Mouse (Mus musculus) frontal cortex, postnatal 36 days (tissue): ENCODE results near the gene Lima1.
"Not testable (repeated sequence)": the region's sequence is repeated elsewhere in the genome, so short reads cannot be mapped to it uniquely, and the experiment has no call there.

Experiments used
- DNase-seq, 2 experiments: peaks; one replicate each; pipeline ENCODE4 v3.0.0; 2022; ENCODE audit warnings: low spot score in 2 of 2

Gene Lima1

GRCm38 (mm10) chr15:99803186-99803644 is 72.0 kb downstream of the Lima1 start:
- no peak for DNase-seq

- DNase-seq = no peak
These were observed 73.2 kb downstream of the Lima1 start for GRCm38 (mm10) chr15:99801885-99802572.

- DNase-seq = no peak
These were observed 75.5 kb downstream of the Lima1 start for GRCm38 (mm10) chr15:99799706-99800105.

DNA sequence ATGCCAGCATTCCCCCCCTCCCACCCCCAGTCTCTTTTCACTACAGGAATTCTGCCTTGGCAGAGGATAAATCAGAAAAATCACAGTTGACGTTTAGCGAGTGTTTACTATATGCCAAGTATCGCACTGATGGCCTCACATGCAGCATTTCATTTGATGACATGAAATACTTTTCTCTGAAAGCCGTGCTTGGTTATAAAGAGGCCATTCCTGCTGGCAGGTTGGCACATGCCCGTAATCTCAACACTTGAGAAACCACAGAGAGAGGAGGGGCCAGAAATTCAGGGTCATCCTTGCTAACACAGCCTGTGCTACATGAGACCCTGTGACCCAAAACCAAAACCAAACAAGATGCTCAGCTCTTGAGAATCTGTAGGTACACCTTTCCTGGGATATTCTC is 77.4 kb downstream of the Lima1 start:
- DNase-seq = no peak

DNA sequence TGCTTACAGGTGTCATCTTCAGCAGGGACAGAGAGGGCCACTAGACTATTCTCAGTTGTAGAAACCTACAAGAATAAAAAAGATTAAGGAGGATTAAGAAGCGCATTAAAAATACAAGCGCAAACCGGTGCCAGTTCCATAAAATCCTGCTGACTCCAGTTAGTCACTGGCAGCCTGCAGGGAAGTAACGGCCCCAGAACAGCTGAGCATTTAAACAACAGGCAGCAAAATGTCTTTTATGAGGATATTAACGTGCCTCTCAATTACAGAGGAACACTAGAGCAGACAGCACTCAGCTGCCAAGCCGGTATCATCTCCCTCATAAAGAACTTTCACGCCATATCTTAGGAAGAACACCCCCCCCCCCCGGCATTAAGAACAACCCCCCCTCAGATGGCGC is 78.5 kb downstream of the Lima1 start:
- DNase-seq = no peak

DNA sequence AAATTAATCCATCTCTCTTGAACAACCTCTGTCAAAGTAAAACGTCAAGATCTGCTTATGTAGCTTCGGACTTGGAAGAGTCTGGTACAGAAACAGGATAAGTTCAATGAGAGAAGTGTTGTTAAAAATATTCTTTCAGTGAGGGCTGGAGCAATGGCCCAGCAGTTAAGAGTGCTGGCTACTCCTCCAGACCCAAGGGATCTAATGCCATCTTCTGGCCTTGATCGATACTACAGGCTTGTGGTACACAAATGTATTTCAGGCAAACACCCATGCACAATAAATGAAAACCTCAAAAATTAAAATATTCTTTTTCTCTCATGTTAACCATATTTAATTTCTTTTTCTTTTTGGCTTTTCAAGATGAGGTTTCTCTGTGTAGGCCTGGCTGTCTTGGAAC is 79.2 kb downstream of the Lima1 start:
- peak in 1 of 2 experiments; percentile 26 for DNase-seq

- DNase-seq = no peak
These were observed 82.9 kb downstream of the Lima1 start for GRCm38 (mm10) chr15:99792221-99792815.

- DNase-seq = no peak
These were observed 84.3 kb downstream of the Lima1 start for GRCm38 (mm10) chr15:99791003-99791402.

GRCm38 (mm10) chr15:99790464-99790863 is 84.8 kb downstream of the Lima1 start:
- DNase-seq = peak in 1 of 2 experiments; percentile 75

- no peak for DNase-seq
These were observed 87.6 kb downstream of the Lima1 start for GRCm38 (mm10) chr15:99787625-99788120.

- no peak for DNase-seq
These were observed 96.5 kb downstream of the Lima1 start for GRCm38 (mm10) chr15:99778677-99779335.

DNA sequence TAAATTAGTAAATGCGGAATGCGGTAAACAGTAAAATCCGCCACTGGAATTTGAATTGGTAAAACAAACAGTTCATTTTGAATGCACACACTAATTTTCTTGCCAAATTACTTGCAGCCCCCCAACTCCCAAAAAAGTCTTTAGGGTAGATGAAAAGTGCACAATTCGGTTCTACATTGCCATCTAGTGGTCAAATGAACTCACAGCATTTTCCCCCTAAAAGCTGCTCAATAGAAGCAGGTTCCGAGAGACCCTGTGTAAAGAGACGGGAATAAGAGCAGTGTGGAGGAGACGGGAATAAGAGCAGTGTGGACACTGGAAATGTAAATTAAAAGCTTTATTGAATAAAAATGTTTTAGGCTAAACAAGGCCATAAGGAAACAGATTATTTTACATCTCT is 97.1 kb downstream of the Lima1 start:
- peak in 1 of 2 experiments; percentile 39 for DNase-seq

- DNase-seq = no peak
These were observed 102.3 kb downstream of the Lima1 start for GRCm38 (mm10) chr15:99772925-99773324.

GRCm38 (mm10) chr15:99772881-99772924 is 102.6 kb downstream of the Lima1 start, which contains the start of gene Cers5:
Gene Cers5 (minus strand): TSS chr15:99772885.
- DNase-seq = not testable (repeated sequence)

DNA sequence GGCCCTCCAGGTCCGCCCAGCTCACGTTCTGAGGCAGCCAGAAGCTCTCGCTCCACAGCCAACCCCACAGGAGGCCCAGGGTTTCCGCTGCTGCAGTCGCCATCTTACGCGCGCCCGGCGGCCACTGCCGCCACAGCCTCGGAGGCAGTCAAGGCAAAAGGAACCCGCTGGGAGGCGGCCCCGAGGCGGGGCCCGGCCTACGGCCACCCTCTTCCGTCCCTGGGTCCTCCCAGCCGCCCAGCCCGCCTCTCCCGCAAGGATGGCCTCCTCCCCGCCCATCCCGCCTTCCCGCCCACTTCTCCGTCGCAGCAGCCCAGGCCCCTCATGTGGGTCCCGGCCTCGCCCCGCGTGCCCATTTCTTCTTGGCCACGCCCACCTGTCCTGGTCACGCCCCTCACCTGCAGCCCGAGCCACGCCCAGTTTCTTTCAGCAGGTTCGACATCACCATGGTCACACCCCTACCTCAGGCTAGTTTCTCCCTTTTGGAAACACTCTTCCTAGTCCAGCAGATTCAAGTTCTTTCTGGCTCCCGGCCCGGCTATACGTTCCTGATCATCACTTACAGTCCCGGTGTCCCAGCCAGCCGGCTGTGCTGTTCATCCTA is 102.9 kb downstream of the Lima1 start:
- peak; percentile 83 to 84 for DNase-seq

- peak; percentile 50 to 53 for DNase-seq
These were observed 103.5 kb downstream of the Lima1 start for GRCm38 (mm10) chr15:99771601-99772276.

DNA sequence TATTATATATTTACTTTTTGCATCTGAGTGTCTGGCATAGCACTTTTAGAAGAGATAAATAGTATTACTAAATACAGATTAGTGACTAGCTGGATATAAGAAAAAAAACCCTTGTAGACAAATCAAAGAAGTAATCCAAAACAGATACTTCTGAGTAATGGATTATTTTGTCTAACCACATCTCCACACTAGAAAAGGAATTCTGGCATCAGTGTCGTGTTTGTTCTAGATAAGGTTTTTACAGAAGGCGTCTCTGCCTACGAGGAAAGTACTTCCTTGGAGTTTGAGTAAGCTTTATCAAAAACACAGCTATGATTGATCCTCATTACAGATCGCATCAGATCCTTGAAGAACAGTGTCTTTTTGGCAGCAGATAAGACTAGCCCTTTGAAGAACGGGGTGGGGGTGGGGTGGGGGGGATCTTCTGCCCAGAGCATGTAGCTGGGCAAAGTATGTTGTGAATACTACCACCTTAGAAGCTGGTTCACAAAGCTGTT is 104.2 kb downstream of the Lima1 start:
- DNase-seq = no peak

DNA sequence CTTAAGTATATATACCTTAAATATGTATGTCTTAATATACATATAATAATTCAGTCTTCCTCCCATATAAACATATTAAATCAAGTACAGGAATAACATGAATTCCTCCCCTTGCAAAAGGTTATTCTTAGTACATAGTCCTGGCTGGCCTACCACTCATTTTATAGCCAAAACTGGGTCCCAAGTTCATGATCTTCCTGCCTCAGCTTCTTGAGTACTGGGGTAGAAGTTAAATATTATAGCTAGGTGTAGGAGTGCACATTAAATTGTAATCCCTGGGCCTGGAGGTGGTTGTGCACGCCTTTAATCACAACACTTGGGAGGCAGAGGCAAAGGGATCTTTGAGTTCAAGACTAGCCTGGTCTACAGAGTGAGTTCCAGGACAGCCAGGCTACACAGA is 106.5 kb downstream of the Lima1 start:
- no peak for DNase-seq

- no peak for DNase-seq
These were observed 107.8 kb downstream of the Lima1 start for GRCm38 (mm10) chr15:99767467-99767866.

DNA sequence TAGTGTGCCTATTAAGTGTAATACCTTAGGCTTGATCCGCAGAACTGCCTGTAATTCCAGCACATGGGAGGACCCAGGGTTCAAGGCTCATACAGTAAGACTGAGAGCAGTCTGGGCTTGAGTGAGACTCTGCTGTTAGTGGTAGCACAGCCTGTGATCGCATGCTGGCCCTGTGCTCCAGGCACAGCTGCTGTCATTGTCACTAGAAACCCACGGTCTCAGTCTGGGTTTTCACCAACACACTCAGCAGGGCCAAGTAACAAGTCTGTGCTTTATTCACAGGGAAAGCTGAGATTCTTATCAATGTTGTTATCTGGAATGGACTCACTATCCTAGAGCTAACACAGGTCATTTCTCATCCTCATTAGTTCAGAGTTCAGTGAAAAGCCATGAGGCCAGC is 121.1 kb downstream of the Lima1 start:
- DNase-seq = peak in 1 of 2 experiments; percentile 11

GRCm38 (mm10) chr15:99740229-99740628 is 135.0 kb downstream of the Lima1 start:
- DNase-seq = no peak

DNA sequence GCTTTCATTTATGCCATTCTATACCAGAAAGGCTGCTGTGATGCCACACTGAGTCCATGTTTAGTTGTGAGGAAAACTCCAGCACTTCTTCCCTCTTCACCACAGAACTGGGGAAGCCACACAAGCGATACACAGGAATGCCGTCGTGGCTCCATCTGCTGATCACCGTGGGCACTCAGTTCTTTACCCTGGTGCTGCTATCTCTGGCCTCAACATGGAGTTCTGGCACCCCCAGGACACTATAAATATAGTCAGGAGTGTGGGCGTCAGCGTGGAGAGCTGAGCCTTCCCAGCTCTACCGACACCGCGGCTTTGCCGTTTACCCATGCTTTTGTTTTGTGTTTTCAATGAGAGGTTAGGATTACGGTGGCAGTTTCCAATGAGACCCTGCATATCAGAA is 138.6 kb downstream of the Lima1 start:
- DNase-seq = no peak
